Mouse (Mus musculus): ENCODE measurements at regions not wholly inside any gene's neighbourhood (a gene's known extent, or its start where the extent isn't known, plus 50 kb on each side); places are given as distances from the start of the nearest gene placed in this dataset.

- TF ChIP-seq TBP (conservative IDR thresholded peaks at IDR 0.05; ENCODE audit: low read depth, low read length) (no peak), CTCF (conservative IDR thresholded peaks at IDR 0.05 in 1 of 2, IDR thresholded peaks at IDR 0.05 in 1 of 2; ENCODE audit: low read depth in 2 of 2, low read length in 2 of 2) (no peak), POLR2A (IDR thresholded peaks at IDR 0.05; ENCODE audit: low read depth, low read length) (no peak), POLR2AphosphoS2 (IDR thresholded peaks at IDR 0.05; ENCODE audit: low read depth, low read length) (no peak), EP300 (IDR thresholded peaks at IDR 0.05; ENCODE audit: low read length) (no peak), MEF2A (IDR thresholded peaks at IDR 0.05; ENCODE audit: borderline replicate concordance, low read depth, low read length) (no peak), CHD1 (IDR thresholded peaks at IDR 0.05; ENCODE audit: low read depth, low read length) (no peak), ZKSCAN1 (IDR thresholded peaks at IDR 0.05; ENCODE audit: borderline replicate concordance, low read depth, low read length) (no peak), ZMIZ1 (IDR thresholded peaks at IDR 0.05; ENCODE audit: low read depth, low read length) (no peak), KAT2A (IDR thresholded peaks at IDR 0.05; ENCODE audit: insufficient replicate concordance, low read length) (no peak), UBTF (IDR thresholded peaks at IDR 0.05; ENCODE audit: low read depth, low read length) (no peak), TCF12 (IDR thresholded peaks at IDR 0.05; ENCODE audit: low read depth, low read length) (no peak), NELFE (IDR thresholded peaks at IDR 0.05; ENCODE audit: low read depth, low read length) (no peak), ELF1 (IDR thresholded peaks at IDR 0.05; ENCODE audit: low read depth, low read length) (no peak)
These were observed 53.9 kb upstream of the Map4k3 start for GRCm38 (mm10) chr17:80782233-80782632.

Data from CH12.LX (cell line).